Mouse (Mus musculus) 416B (cell line): ENCODE results near the gene Tmem62.
A peak's percentile ranks its signal among the peaks of the same experiment; 100 is the strongest.
"Not testable (repeated sequence)": the region's sequence is repeated elsewhere in the genome, so short reads cannot be mapped to it uniquely, and the experiment has no call there.

Source experiments
- DNase-seq: peaks from one replicate; pipeline ENCODE4 v3.0.0; 2011; ENCODE audit warnings: low read depth

Gene Tmem62

DNA sequence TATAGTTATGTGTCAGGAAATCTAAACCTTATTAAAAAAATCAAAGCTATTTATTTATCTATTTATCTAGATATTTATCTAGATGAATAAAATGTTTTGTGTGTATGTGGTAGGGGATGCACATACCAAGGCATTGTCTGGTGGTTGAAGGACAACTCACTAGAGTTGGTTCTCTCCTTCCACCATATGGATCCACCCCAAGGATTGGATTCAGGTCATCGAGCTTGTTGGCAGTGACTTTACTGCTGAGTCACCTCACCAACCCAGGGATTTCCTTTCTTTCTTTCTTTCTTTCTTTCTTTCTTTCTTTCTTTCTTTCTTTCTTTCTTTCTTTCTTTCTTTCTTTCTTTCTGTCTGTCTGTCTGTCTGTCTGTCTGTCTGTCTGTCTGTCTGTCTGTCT is 19.8 kb downstream of the Tmem62 start:
- not testable (repeated sequence) for DNase-seq

GRCm38 (mm10) chr2:120998863-120999262 is 22.0 kb downstream of the Tmem62 start:
- no peak for DNase-seq

- peak; percentile 74 for DNase-seq
Observed at GRCm38 (mm10) chr2:121003586-121003985, 26.8 kb downstream of the Tmem62 start.

DNA sequence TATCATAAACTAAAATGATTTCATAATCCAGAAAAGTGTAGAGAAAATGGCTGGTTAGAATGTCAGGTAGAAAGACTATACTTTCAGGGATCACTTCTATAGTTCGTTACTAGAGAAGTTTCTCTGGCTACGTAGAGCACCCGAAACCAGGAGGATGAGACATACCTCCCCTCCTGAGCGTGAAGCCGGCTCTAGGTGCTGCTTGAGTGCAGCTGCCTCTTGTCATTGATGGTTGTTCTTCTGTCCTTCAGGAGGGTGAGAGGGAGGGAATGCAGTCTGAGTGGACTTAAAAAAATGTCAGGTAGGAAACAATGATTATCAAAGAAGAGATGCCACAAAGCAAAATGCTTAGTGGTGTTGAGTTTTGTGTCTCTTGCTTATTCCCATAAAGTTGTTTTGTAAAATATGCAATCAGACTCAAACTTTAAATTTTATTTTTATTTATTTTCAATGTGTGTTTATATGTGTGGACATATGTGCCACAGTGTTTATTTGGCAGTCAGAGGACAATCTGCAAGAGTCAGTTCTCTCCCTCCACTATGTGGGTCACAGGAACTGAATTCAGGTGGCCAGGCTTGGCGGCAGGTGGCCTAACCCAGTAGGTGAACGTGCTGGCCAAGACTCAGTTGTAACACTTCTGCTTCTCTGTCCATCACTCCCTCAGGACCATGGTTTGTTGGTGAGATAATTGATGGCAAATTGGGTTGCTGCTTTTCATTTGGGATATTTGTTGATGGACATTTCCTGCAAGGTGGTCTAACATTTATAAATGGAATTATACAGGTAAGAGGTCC is 27.4 kb downstream of the Tmem62 start:
- DNase-seq, result no peak

- no peak for DNase-seq
Observed at GRCm38 (mm10) chr2:121006986-121007385, 30.2 kb downstream of the Tmem62 start.

GRCm38 (mm10) chr2:121007925-121008663 is 31.3 kb downstream of the Tmem62 start, which contains the start of gene Ccndbp1:
Gene Ccndbp1, plus strand, starts transcription at chr2:121008403.
- peak; percentile 95 for DNase-seq

DNA sequence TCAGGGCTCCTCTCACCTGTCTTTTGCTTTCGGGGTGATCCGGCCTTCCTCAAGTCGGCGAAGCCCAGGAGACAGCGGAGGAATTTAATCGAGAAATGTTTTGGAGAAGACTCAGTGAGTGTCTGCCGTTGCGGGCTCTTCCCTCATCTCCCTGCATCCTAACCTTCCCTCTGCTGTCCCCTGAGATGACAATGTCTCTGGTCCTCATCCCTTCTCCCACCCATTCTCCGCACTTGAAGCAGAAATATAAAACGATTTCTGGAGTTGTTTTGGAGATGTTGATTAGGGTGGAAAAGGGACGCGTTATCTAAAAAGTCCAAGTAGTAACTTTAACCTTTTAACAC is 31.8 kb downstream of the Tmem62 start:
- no peak for DNase-seq

DNA sequence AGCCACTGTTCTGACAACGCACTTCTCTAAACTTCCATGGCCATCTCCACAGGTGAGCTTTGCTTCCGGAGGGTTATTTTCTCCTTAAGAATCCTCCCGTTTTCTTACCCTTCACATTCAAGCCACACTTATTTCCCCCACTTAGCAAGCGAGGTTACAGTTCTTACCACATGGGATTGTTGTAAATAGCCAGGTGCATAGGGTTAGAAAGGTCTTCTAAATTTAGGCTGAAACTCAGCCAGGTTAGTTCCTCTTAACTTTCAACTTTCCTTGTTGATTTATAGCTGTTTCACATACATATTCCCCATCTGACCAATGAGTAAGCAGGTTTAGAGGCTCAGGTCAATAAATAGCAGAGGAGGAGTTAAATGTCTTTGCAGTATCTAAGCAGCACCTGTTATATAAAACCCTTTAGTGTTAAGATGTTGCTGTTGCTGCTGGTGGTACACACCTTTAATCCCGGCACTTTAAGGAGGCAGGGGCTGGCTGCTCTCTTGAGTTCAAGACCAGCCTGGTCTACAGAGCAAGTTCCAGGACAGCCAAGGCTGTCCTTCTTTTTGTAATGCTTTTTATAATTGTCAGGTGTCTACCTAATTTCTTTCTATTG is 32.4 kb downstream of the Tmem62 start:
- DNase-seq, result no peak

DNA sequence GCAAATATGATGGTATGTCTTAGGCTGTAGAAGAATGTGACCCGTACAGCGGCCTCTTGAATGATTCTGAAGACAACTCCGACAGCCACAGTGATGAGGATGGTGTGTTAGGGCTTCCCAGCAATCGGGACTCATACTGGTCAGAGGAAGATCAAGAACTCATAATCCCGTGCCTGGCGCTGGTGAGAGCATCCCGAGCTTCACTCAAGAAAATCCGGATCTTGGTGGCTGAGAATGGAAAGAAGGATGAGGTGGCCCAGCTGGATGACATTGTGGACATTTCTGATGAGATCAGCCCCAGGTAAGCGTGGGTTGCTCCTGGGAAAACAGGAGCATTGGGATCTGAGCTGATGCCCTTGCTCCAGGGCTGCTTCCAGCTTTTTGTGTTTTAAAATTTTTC is 35.9 kb downstream of the Tmem62 start:
- no peak for DNase-seq

GRCm38 (mm10) chr2:121015507-121015906 is 38.7 kb downstream of the Tmem62 start:
- no peak for DNase-seq

- DNase-seq, result no peak
Observed at GRCm38 (mm10) chr2:121016226-121016625, 39.4 kb downstream of the Tmem62 start.

DNA sequence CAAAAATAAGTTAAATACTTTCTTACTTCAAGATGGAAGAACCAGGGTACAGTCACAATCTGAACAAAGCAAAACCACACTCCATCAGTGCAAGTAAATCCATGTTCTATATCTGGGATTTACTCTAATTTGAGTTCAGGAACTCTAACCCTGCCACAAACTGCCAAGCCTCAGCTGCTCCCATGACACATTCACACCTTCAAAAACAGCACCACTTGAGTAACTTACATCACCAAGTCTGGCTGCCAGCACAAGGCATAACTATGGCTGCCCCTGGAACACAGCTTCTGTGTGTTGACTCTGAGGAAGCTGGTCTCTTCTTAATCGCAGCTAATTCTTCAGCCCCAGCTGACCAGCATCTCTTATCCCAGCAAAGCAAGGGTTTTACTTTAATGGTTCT is 40.3 kb downstream of the Tmem62 start:
- DNase-seq, result no peak

DNA sequence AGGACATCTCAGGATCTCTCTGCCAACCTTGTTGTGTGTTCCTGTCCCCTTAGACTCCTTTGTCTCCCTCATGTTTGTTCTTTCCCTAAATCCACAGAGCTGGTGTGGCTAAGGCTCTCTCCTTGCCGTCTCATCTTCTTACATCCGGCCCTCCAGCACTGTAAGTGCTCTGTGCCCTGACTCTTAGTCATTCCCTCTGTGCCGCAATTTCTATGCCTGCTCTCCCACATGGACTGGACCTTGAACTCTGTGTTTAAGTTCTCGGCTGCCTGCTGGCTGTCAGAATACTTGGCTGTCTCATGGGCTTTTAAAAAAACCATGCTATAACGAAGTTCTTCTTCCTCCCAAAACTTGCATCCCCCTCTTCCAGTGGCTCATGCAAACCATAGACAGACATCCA is 46.1 kb downstream of the Tmem62 start:
- DNase-seq, result no peak

- peak; percentile 82 for DNase-seq
Observed at GRCm38 (mm10) chr2:121036733-121037341, 60.0 kb downstream of the Tmem62 start, which contains the start of gene Epb42. Gene Epb42, minus strand, starts transcription at chr2:121037072.

- DNase-seq, result not testable (repeated sequence)
Observed at GRCm38 (mm10) chr2:121038851-121039250, 62.0 kb downstream of the Tmem62 start.

DNA sequence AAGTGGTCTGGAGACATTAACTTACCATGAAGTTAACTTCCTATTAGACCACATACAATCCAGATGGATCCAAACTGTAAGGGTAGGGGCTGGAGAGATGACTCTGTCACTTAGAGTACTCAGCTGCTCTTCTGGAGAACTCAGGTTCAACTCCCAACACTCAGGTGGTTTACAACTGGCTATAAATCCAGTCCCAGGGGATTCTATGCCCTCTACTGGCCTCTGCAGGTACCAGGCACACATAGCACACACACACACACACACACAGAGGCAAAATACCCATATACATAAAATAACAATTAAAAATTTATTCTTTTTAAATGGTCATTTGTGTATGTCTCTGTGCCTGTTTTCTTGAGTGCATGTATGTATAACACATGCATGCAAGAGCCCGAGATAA is 62.6 kb downstream of the Tmem62 start:
- peak; percentile 12 for DNase-seq

- DNase-seq, result peak; percentile 65
Observed at GRCm38 (mm10) chr2:121041098-121041497, 64.3 kb downstream of the Tmem62 start.

DNA sequence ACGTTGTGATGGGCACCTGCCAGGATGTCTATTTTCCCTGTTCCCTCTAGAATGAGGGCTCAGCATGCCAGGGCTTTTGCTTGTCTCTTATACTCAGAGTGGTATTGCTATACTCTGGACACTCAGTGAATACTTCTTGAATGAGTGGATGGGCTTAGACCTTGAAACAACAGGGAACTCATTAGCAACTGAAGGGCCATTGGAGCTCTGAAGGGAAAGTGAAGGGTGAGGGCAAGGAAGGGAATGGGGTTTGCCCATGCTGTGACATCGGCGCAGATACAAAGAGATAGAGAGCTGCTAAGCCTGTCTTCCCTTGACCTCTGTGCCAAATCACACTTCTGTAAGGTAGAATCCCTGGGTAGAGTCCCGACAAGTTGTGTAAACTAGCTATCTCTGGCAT is 68.8 kb downstream of the Tmem62 start:
- DNase-seq, result no peak

DNA sequence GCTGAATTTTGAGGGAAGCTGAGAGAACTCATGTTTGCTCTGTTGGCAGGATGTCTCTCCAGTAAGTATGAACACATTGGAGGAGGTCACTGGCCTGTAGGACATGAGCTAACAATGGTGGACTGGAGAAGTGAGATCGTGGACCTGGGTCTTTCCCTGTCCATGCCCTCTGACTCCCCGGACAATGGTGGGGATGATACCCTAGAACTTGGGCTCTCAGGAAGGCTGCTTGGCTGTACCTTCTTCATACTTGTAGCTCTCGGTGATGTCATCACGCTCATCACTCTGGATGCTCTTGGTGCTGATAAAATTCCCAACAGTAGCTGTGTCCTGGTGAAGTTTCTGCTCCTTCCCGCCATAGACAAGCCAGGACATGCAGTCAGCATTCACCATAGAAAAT is 75.4 kb downstream of the Tmem62 start:
- DNase-seq, result no peak

- DNase-seq, result peak; percentile 3
Observed at GRCm38 (mm10) chr2:121054060-121054459, 77.2 kb downstream of the Tmem62 start.

- DNase-seq, result no peak
Observed at GRCm38 (mm10) chr2:121055915-121056314, 79.1 kb downstream of the Tmem62 start.
